Mouse (Mus musculus) heart, embryonic 13.5 days (tissue): Measurements from ENCODE around the gene Ubqln1. TPM values are rescaled to one million over a fixed set of nuclear protein-coding genes. Genes with fewer than 3 reads are reported as not detected.
"Not testable (repeated sequence)": the region's sequence is repeated elsewhere in the genome, so short reads cannot be mapped to it uniquely, and the experiment has no call there.

Source experiments
- ATAC-seq: fragments of 200-750 bp; cut with Nextera tagmentation; 2 replicates; pipeline ENCODE4 v1.8.0; 2017; ENCODE audit warnings: moderate TSS enrichment; ENCODE audit not compliant: insufficient number of reproducible peaks, low FRiP score, low TSS enrichment; ENCODE audit errors: extremely low read depth
- H3K27ac ChIP-seq: fragments of 300-500 bp; sonication (generic); replicated peaks from 2 replicates; pipeline ENCODE4 v1.5.1; 2015; ENCODE audit warnings: moderate library complexity, mild to moderate bottlenecking, inconsistent platforms
- H3K27me3 ChIP-seq: fragments of 300-500 bp; sonication (generic); replicated peaks from 2 replicates; pipeline ENCODE4 v1.6.1; 2015; ENCODE audit warnings: mild to moderate bottlenecking, inconsistent platforms
- H3K36me3 ChIP-seq: fragments of 300-500 bp; sonication (generic); 2 replicates; pipeline ENCODE4 v1.6.1; 2015; ENCODE audit warnings: mild to moderate bottlenecking, inconsistent platforms
- H3K4me1 ChIP-seq: fragments of 300-500 bp; sonication (generic); 2 replicates; pipeline ENCODE4 v1.6.1; 2015; ENCODE audit warnings: inconsistent platforms
- H3K4me2 ChIP-seq: fragments of 300-500 bp; sonication (generic); 2 replicates; pipeline ENCODE4 v1.6.1; 2015; ENCODE audit warnings: inconsistent platforms, mild to moderate bottlenecking, moderate library complexity
- H3K4me3 ChIP-seq: fragments of 300-500 bp; sonication (generic); 2 replicates; pipeline ENCODE4 v1.5.1; 2015; ENCODE audit warnings: moderate library complexity, mild to moderate bottlenecking, inconsistent platforms
- H3K9ac ChIP-seq: fragments of 300-500 bp; sonication (generic); 2 replicates; pipeline ENCODE4 v1.6.1; 2015; ENCODE audit warnings: inconsistent platforms, mild to moderate bottlenecking, moderate library complexity
- H3K9me3 ChIP-seq: fragments of 300-500 bp; sonication (generic); 2 replicates; pipeline ENCODE4 v1.6.1; 2016; ENCODE audit warnings: inconsistent platforms
- WGBS: fragments of 180-500 bp; shearing (Covaris S2); methylation state at CpG from one replicate; pipeline ENCODE4 v1.1.7; 2015; ENCODE audit warnings: mixed read lengths; 5-methylcytosine and 5-hydroxymethylcytosine counted together
- polyA plus RNA-seq: library from polyadenylated mRNA; unstranded; fragments of >200 nt; fragmentation: Nextera tagmentation; extraction: Ambion mirVana; gene quantifications from 2 replicates; pipeline ENCODE4 v1.2.1, GENCODE M21; 2015

Gene Ubqln1
- polyA plus RNA-seq, 1 experiment from 2014 or later, result 71.3 TPM

GRCm38 (mm10) chr13:58150442-58150841 is 65.0 kb downstream of the Ubqln1 start:
- H3K9me3 ChIP-seq, result peaks cover 4% of the 10 kb centered on the region; the same call in 1 of the 2 replicates
- no peak overlapping the region for H3K9ac ChIP-seq
- no peaks in the 10 kb centered on the region for H3K36me3 ChIP-seq
- WGBS, result 70% methylated on average over 11 of the region's 11 CpGs
- peaks cover 13% of the 10 kb centered on the region for H3K4me1 ChIP-seq
- H3K4me3 ChIP-seq, result no peak overlapping the region
- H3K27ac ChIP-seq, result no peak overlapping the region
- H3K27me3 ChIP-seq, result no peaks in the 10 kb centered on the region
- ATAC-seq, result no peak
- no peak overlapping the region for H3K4me2 ChIP-seq

GRCm38 (mm10) chr13:58149629-58150028 is 65.8 kb downstream of the Ubqln1 start:
- no peak for ATAC-seq
- Histone ChIP-seq H3K9ac (no peak overlapping the region), H3K27ac (no peak overlapping the region), H3K4me2 (no peak overlapping the region), H3K9me3 (peaks cover 4% of the 10 kb centered on the region; the same call in 1 of the 2 replicates), H3K36me3 (no peaks in the 10 kb centered on the region), H3K27me3 (no peaks in the 10 kb centered on the region), H3K4me3 (no peak overlapping the region), H3K4me1 (peaks cover 13% of the 10 kb centered on the region)
- 81% methylated on average over 3 of the region's 3 CpGs for WGBS

- ATAC-seq, result no peak
Observed at GRCm38 (mm10) chr13:58149033-58149558, 66.4 kb downstream of the Ubqln1 start.

GRCm38 (mm10) chr13:58148256-58148831 is 67.1 kb downstream of the Ubqln1 start:
- 1% methylated on average over 17 of the region's 17 CpGs for WGBS
- Histone ChIP-seq H3K27ac (no peak overlapping the region), H3K9ac (peak overlapping the region; percentile 74), H3K4me3 (peak overlapping the region; percentile 54), H3K4me2 (peak overlapping the region; percentile 82), H3K9me3 (peaks cover 4% of the 10 kb centered on the region; the same call in 1 of the 2 replicates), H3K36me3 (no peaks in the 10 kb centered on the region), H3K4me1 (peaks cover 13% of the 10 kb centered on the region), H3K27me3 (no peaks in the 10 kb centered on the region)
- ATAC-seq, result no peak; the same call in 1 of the 2 replicates

More at GRCm38 (mm10) chr13:58149033-58149558, 66.4 kb downstream of the Ubqln1 start:
- Histone ChIP-seq H3K4me2 (peak overlapping the region; percentile 82), H3K4me1 (peaks cover 13% of the 10 kb centered on the region), H3K27ac (no peak overlapping the region), H3K9me3 (peaks cover 4% of the 10 kb centered on the region; the same call in 1 of the 2 replicates), H3K27me3 (no peaks in the 10 kb centered on the region), H3K36me3 (no peaks in the 10 kb centered on the region), H3K9ac (peak overlapping the region; percentile 74; the same call in 1 of the 2 replicates), H3K4me3 (peak overlapping the region; percentile 54)
- 34% methylated on average over 5 of the region's 5 CpGs for WGBS

GRCm38 (mm10) chr13:58147760-58148159 is 67.7 kb downstream of the Ubqln1 start:
- H3K27ac ChIP-seq, result no peak overlapping the region
- H3K9me3 ChIP-seq, result peaks cover 4% of the 10 kb centered on the region; the same call in 1 of the 2 replicates
- 83% methylated on average over 1 of the region's 1 CpGs for WGBS
- H3K4me1 ChIP-seq, result peaks cover 13% of the 10 kb centered on the region
- no peak overlapping the region for H3K4me2 ChIP-seq
- H3K9ac ChIP-seq, result no peak overlapping the region
- H3K27me3 ChIP-seq, result no peaks in the 10 kb centered on the region
- H3K36me3 ChIP-seq, result no peaks in the 10 kb centered on the region
- no peak overlapping the region for H3K4me3 ChIP-seq
- ATAC-seq, result no peak

- WGBS, result 93% methylated on average over 8 of the region's 8 CpGs
Observed at GRCm38 (mm10) chr13:58146603-58147002, 68.8 kb downstream of the Ubqln1 start.

GRCm38 (mm10) chr13:58131692-58132091 is 83.8 kb downstream of the Ubqln1 start:
- no peak for ATAC-seq
- H3K4me3 ChIP-seq, result no peak overlapping the region
- WGBS, result 29% methylated on average over 3 of the region's 3 CpGs
- H3K27ac ChIP-seq, result no peak overlapping the region
- H3K9ac ChIP-seq, result no peak overlapping the region
- H3K36me3 ChIP-seq, result 0 out of 2 replicates have a peak, but pooled peaks cover 3% of the 10 kb centered on the region
- H3K27me3 ChIP-seq, result no peaks in the 10 kb centered on the region
- H3K9me3 ChIP-seq, result peaks cover 6% of the 10 kb centered on the region; the same call in 1 of the 2 replicates
- no peak overlapping the region for H3K4me2 ChIP-seq
- H3K4me1 ChIP-seq, result peaks cover 10% of the 10 kb centered on the region

More at GRCm38 (mm10) chr13:58146603-58147002, 68.8 kb downstream of the Ubqln1 start:
- peaks cover 13% of the 10 kb centered on the region for H3K4me1 ChIP-seq
- not testable (repeated sequence) for H3K27me3 ChIP-seq, H3K4me2 ChIP-seq, H3K36me3 ChIP-seq, H3K9ac ChIP-seq, H3K4me3 ChIP-seq, ATAC-seq, H3K27ac ChIP-seq, H3K9me3 ChIP-seq

- 34% methylated on average over 4 of the region's 4 CpGs for WGBS
- no peak for ATAC-seq
Observed at GRCm38 (mm10) chr13:58129687-58130246, 85.7 kb downstream of the Ubqln1 start.

GRCm38 (mm10) chr13:58128768-58129671 is 86.4 kb downstream of the Ubqln1 start:
- ATAC-seq, result peak; percentile 92

More at GRCm38 (mm10) chr13:58129687-58130246, 85.7 kb downstream of the Ubqln1 start:
- peak overlapping the region; percentile 100 for H3K9ac ChIP-seq
- peak overlapping the region; percentile 71 for H3K4me2 ChIP-seq
- H3K36me3 ChIP-seq, result peaks cover 13% of the 10 kb centered on the region
- no peaks in the 10 kb centered on the region for H3K27me3 ChIP-seq
- peaks cover 24% of the 10 kb centered on the region for H3K4me1 ChIP-seq
- H3K4me3 ChIP-seq, result peak overlapping the region; percentile 98
- H3K27ac ChIP-seq, result peak overlapping the region; percentile 97
- H3K9me3 ChIP-seq, result no peaks in the 10 kb centered on the region

GRCm38 (mm10) chr13:58128396-58128767 is 87.1 kb downstream of the Ubqln1 start, which contains the start of gene Hnrnpa0:
Hnrnpa0 (minus strand) TSS chr13:58128556.
- peaks cover 15% of the 10 kb centered on the region for H3K36me3 ChIP-seq
- 1% methylated on average over 48 of the region's 62 CpGs for WGBS
- peak; percentile 92 for ATAC-seq

More at GRCm38 (mm10) chr13:58128768-58129671, 86.4 kb downstream of the Ubqln1 start:
- no peaks in the 10 kb centered on the region for H3K27me3 ChIP-seq
- peak overlapping the region; percentile 98 for H3K4me3 ChIP-seq
- H3K9ac ChIP-seq, result peak overlapping the region; percentile 100
- peaks cover 32% of the 10 kb centered on the region for H3K4me1 ChIP-seq
- peak overlapping the region; percentile 71 for H3K4me2 ChIP-seq
- H3K36me3 ChIP-seq, result peaks cover 15% of the 10 kb centered on the region
- WGBS, result under 1% methylated on average over 80 of the region's 83 CpGs
- peak overlapping the region; percentile 97 for H3K27ac ChIP-seq
- H3K9me3 ChIP-seq, result no peaks in the 10 kb centered on the region

More at GRCm38 (mm10) chr13:58128396-58128767, 87.1 kb downstream of the Ubqln1 start, which contains the start of gene Hnrnpa0:
- H3K4me2 ChIP-seq, result peak within 1 kb of the TSS; percentile 88
- H3K27ac ChIP-seq, result peak within 1 kb of the TSS; percentile 97
- no peaks in the 10 kb centered on the region for H3K9me3 ChIP-seq
- peak within 1 kb of the TSS; percentile 98 for H3K4me3 ChIP-seq
- H3K27me3 ChIP-seq, result no peaks in the 10 kb centered on the region
- peaks cover 37% of the 10 kb centered on the region for H3K4me1 ChIP-seq
- H3K9ac ChIP-seq, result peak within 1 kb of the TSS; percentile 100
